Mouse (Mus musculus): ENCODE results near the gene Gm3072.
"Not testable (repeated sequence)": the region's sequence is repeated elsewhere in the genome, so short reads cannot be mapped to it uniquely, and the experiment has no call there.

Gm3072 gene

DNA sequence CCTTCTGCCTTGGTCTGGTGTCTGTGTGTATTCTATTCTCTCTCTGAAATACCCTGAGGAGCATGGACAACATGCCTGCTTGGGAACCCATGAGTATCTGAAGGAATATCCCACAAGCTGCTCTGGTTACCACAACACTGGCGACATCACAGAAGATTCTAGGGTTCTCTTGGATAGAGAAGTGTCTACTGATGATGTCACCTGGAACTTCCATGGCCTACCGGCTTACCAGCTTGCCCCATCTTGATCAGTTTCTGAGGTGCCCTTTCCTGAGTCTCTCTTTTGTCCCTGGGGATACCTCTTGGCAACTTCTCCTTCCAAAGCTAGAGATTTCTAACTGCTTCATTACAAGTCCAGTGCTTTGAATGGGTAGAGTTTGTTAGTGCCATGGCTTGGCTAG, at the start of gene Gm3072:
Gene Gm3072 (minus strand): TSS at position 101 of the 400 bp plus-strand sequence.
- not testable (repeated sequence) for DNase-seq (ENCODE audit: extremely low read depth, low read depth)

- not testable (repeated sequence) for DNase-seq (ENCODE audit: extremely low read depth, low read depth)
Observed at GRCm38 (mm10) chr14:41648176-41648575, 23.8 kb upstream of the Gm3072 start.

DNA sequence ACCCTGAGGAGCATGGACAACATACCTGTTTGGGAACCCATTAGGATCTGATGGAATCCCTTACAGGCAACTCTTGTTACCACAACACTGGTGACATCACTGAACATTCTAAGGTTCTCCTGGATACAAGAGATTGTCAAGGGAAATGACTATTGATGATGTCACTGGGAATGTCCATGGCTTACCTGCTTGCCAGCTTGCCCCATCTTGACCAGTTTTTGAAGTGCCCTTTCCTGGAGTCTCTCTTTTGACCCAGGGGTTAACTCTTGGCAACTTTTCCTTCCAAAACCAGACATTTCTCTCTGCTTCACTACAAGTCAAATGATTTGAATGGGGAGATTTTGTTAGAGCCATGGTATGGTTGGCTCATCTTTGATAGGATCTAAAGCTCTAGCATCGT, 22.0 kb upstream of the Gm3072 start, which contains the start of gene Gm3676:
Gene Gm3676 (minus strand): TSS at position 101 of the 400 bp plus-strand sequence.
- DNase-seq (ENCODE audit: extremely low read depth, low read depth): not testable (repeated sequence)

DNA sequence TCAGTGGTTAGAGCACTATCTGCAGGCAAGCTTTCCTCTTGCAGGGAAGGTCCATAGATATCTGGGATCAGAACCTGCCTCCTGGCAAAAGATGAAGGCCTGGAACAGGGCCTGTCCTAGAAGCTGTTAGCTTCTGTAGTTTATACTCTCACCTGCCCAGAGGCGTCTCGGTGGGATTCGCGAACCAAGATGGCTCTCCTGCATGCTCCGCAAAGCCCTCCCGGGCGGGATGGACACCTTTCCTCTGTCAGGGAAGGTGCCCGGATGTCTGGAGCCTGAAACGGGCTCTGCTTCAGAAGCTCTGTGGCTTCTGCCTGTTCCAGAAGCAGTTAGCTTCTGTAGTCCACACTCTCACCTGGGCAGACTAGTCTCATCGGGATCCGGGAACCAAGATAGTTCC, 5.7 kb upstream of the Gm3072 start:
- DNase-seq (ENCODE audit: extremely low read depth, low read depth): not testable (repeated sequence)

- not testable (repeated sequence) for DNase-seq (ENCODE audit: extremely low read depth, low read depth)
Observed at GRCm38 (mm10) chr14:41622535-41622934, 1.9 kb downstream of the Gm3072 start.

DNA sequence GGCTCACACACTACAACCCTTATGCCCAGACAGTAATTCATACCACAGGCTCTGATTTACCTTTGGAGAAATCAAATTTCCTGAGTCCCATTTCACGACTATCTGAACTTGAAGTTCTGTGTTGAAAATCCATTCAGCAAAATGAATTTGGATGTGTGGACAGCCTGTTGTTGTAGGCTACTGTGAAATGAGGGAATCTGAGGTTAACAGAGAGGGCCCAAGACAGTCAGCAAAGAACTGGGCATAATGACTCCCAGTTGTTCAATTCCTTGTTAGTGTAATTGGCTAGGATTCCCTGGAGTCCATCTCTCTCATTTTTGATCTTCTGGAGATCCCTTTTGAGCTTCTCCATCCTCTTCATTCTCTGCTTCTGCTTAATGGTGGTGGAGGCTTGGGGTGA, 13.7 kb downstream of the Gm3072 start:
- DNase-seq (ENCODE audit: extremely low read depth, low read depth): not testable (repeated sequence)

- DNase-seq (ENCODE audit: extremely low read depth, low read depth): not testable (repeated sequence)
Observed at GRCm38 (mm10) chr14:41600935-41601334, 23.5 kb downstream of the Gm3072 start.

GRCm38 (mm10) chr14:41586346-41586745, 38.1 kb downstream of the Gm3072 start:
- not testable (repeated sequence) for DNase-seq (ENCODE audit: extremely low read depth, low read depth)

GRCm38 (mm10) chr14:41572911-41573310, 51.5 kb downstream of the Gm3072 start, which contains the start of gene 1700049E17Rik2:
1700049E17Rik2 (plus strand) TSS chr14:41573211.
- DNase-seq (ENCODE audit: extremely low read depth, low read depth): not testable (repeated sequence)
